Mouse (Mus musculus): ENCODE measurements around the gene Rrh.
"Not testable (repeated sequence)": the region's sequence is repeated elsewhere in the genome, so short reads cannot be mapped to it uniquely, and the experiment has no call there.

Rrh gene

DNA sequence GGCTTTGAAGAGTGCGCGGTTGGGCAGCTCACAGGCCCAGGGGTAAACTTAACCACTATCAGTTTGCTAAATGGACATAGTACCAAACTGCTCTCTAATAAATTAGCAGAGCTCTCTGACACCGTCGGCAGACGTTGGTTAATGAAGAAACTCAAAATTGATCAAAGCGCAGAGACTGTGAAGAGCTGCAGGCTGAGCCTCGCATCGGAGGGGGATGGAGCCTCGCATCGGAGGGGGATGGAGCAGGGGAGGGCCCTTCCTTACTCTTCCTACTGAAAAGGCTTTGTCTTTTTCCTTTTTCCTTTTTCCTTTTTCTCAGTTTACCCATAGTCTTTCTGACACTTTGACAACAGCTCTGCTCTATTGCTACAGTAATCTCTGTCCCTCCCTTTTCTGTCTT is 41.0 kb downstream of the Rrh start:
- no peak for DNase-seq

- no peak for DNase-seq
These were observed 51.2 kb downstream of the Rrh start for GRCm38 (mm10) chr3:129771210-129771609.

GRCm38 (mm10) chr3:129766971-129767794 is 55.2 kb downstream of the Rrh start:
- no peak for DNase-seq

- DNase-seq, result no peak
These were observed 56.3 kb downstream of the Rrh start for GRCm38 (mm10) chr3:129766106-129766505.

- not testable (repeated sequence) for DNase-seq
These were observed 64.8 kb downstream of the Rrh start for GRCm38 (mm10) chr3:129757599-129757998.

DNA sequence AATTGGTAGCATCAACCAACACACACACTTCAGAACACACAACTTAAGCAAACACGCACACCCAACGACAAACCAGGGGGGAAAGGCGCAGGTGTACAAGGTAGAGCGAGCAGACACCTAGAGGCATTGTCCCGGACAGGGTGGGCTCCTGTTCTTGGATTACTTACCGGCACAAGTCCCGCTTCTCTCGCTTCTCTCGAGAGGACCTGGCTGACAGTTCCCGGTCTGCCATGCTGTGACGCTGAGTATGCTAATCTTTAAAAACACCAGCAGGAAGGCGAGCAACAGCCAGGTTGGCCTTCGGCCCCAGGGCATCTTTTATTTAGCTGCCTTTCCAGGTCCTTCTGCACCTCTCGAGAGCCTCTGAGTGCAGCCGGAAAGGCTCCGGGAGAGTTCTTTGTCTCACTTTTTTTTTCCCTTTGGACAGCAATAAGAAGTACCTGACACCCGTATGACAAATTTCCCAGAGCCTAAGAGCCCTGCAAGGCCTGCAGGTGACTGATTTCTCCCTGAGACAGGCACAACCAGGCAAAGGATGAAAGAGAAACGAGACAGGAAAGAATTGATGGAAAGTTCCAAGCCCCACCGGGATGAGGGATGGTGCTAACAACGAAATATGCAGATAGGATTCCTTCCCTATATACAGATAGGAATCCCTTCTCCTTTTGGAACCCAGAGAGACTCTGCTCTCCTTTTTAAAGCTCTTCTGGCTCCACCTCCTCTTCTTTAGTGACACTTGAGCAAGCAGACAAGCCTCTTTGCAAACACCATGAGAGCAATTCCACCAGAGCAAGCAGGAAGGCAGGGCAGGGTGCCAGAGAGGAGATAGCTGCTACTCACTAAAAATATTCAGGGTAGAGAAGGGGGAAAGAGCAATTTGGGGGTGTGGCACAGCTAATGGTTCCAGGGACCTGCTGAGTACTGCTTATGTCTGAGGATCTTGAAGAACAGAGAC is 67.5 kb downstream of the Rrh start, which contains the start of gene Egf:
Egf (minus strand) TSS at position 667 of the 955 bp plus-strand sequence.
- no peak for DNase-seq
